Mouse (Mus musculus): ENCODE data around the gene Tsc22d4. TPM values are rescaled to one million over a fixed set of nuclear protein-coding genes. Genes with fewer than 3 reads are reported as not detected.
"Not testable (repeated sequence)": the region's sequence is repeated elsewhere in the genome, so short reads cannot be mapped to it uniquely, and the experiment has no call there.

The Tsc22d4 gene
- polyA plus RNA-seq, 1 experiment, result 133 TPM

DNA sequence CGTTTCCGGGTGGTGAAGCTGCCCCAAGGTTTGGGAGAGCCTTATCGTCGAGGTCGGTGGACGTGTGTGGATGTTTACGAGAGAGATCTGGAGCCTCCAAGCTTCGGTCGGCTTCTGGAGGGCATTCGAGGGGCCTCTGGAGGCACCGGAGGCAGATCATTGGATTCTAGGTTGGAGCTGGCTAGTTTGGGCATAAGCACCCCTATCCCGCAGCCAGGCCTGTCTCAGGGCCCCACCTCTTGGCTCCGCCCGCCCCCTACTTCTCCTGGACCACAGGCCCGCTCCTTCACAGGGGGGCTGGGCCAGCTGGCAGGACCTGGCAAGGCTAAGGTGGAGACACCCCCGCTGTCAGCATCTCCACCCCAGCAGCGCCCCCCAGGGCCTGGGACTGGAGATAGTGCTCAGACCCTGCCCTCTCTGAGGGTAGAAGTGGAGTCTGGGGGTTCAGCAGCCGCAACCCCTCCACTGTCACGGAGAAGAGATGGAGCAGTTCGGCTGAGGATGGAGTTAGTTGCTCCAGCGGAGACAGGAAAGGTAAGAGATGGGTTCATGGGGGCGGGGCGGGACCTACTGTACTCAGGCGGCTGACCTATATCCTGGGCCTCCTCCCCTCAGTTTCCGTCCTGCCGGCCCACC lies 1.9 kb downstream of the Tsc22d4 start:
- WGBS, result 2% methylated on average over 26 of the region's 26 CpGs
- Histone ChIP-seq H3K36me3 (ENCODE audit: control insufficient read depth, insufficient read depth, low read length) (peaks cover 12% of the 10 kb centered on the region), H3K4me1 (ENCODE audit: control insufficient read depth, insufficient read depth, insufficient read length) (peaks cover 11% of the 10 kb centered on the region; the same call in 1 of the 2 replicates), H3K4me3 (ENCODE audit: extremely low read depth, insufficient read depth, insufficient read length) (peak overlapping the region; percentile 90), H3K27me3 (ENCODE audit: control insufficient read depth, insufficient read depth, low read length) (no peaks in the 10 kb centered on the region), H3K27ac (ENCODE audit: insufficient read depth, low read length) (peak overlapping the region; percentile 99)
- DNase-seq (ENCODE audit: low read depth in 1 of 2, low spot score in 2 of 2), result peak in 1 of 2 experiments; percentile 62
- TF ChIP-seq POLR2A (IDR thresholded peaks at IDR 0.05; ENCODE audit: low read depth, low read length) (no peak), CTCF (IDR thresholded peaks at IDR 0.05; ENCODE audit: extremely low read depth, insufficient read depth, insufficient read length, insufficient replicate concordance) (no peak)

GRCm38 (mm10) chr5:137748130-137748770 lies 2.7 kb downstream of the Tsc22d4 start:
- DNase-seq (ENCODE audit: low read depth in 1 of 2, low spot score in 2 of 2), result no peak
- Histone ChIP-seq H3K4me3 (ENCODE audit: extremely low read depth, insufficient read depth, insufficient read length) (peak overlapping the region; percentile 44; the same call in 1 of the 2 replicates), H3K36me3 (ENCODE audit: control insufficient read depth, insufficient read depth, low read length) (peaks cover 18% of the 10 kb centered on the region), H3K27me3 (ENCODE audit: control insufficient read depth, insufficient read depth, low read length) (no peaks in the 10 kb centered on the region), H3K4me1 (ENCODE audit: control insufficient read depth, insufficient read depth, insufficient read length) (peaks cover 11% of the 10 kb centered on the region; the same call in 1 of the 2 replicates), H3K27ac (ENCODE audit: insufficient read depth, low read length) (peak overlapping the region; percentile 99)
- 7% methylated on average over 5 of the region's 5 CpGs for WGBS
- TF ChIP-seq POLR2A (IDR thresholded peaks at IDR 0.05; ENCODE audit: low read depth, low read length) (no peak), CTCF (IDR thresholded peaks at IDR 0.05; ENCODE audit: extremely low read depth, insufficient read depth, insufficient read length, insufficient replicate concordance) (no peak)

DNA sequence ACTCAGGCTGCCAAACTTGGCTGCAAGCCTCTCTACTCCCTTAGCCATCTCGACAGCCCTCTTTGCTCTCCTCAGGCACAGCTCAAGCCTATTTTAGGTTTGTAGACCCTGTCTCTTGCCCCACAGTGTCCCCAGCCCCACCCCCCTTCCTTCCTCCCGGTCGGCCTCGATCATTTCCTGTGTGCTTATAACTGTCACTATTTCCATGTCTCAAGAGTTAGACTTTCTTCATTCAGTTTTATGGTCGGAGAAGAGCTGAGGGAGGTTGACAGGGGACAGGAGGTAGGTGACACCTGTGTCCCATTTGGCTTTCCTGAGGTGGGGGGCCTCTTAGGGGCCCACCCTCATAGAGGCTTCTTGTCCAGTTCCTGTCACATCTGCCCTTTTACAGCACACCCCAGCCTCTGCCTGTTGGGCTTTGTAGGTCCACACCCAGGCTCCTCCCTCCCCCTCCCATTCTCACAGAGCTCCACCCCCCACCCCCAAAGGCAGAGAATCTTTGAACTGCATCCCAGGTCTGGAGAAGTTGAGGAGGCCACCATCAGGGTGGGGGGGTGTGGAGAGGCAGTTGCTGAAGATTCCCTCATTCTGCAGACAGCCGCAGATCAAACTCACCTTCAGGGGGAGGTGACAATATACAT lies 3.8 kb downstream of the Tsc22d4 start:
- 6% methylated on average over 6 of the region's 6 CpGs for WGBS
- H3K4me3 ChIP-seq (ENCODE audit: extremely low read depth, insufficient read depth, insufficient read length), result peak overlapping the region; percentile 37; the same call in 1 of the 2 replicates
- peaks cover 11% of the 10 kb centered on the region; the same call in 1 of the 2 replicates for H3K4me1 ChIP-seq (ENCODE audit: control insufficient read depth, insufficient read depth, insufficient read length)
- H3K27ac ChIP-seq (ENCODE audit: insufficient read depth, low read length), result peak overlapping the region; percentile 99
- peaks cover 26% of the 10 kb centered on the region for H3K36me3 ChIP-seq (ENCODE audit: control insufficient read depth, insufficient read depth, low read length)
- TF ChIP-seq POLR2A (IDR thresholded peaks at IDR 0.05; ENCODE audit: low read depth, low read length) (no peak), CTCF (IDR thresholded peaks at IDR 0.05; ENCODE audit: extremely low read depth, insufficient read depth, insufficient read length, insufficient replicate concordance) (no peak)
- no peaks in the 10 kb centered on the region for H3K27me3 ChIP-seq (ENCODE audit: control insufficient read depth, insufficient read depth, low read length)
- DNase-seq (ENCODE audit: low read depth in 1 of 2, low spot score in 2 of 2), result peak in 1 of 2 experiments; percentile 40

DNA sequence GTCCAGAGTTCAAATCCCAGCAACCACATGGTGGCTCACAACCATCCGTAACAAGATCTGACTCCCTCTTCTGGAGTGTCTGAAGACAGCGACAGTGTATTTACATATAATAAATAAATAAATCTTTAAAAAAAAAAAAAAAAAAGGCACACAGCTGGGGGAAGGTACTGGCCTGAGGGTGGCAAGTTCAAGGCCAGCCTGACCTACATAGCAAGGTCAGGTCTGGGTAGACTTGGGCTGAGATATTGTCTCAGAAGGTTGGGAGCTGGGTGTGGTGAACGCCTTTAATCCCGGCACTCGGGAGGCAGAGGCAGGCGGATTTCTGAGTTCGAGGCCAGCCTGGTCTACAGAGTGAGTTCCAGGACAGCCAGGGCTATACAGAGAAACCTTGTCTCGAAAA lies 4.7 kb downstream of the Tsc22d4 start:
- peaks cover 11% of the 10 kb centered on the region; the same call in 1 of the 2 replicates for H3K4me1 ChIP-seq (ENCODE audit: control insufficient read depth, insufficient read depth, insufficient read length)
- H3K4me3 ChIP-seq (ENCODE audit: extremely low read depth, insufficient read depth, insufficient read length); H3K27ac ChIP-seq (ENCODE audit: insufficient read depth, low read length); DNase-seq (ENCODE audit: low read depth in 1 of 2, low spot score in 2 of 2); H3K27me3 ChIP-seq (ENCODE audit: control insufficient read depth, insufficient read depth, low read length): not testable (repeated sequence)
- 94% methylated on average over 8 of the region's 8 CpGs for WGBS
- peaks cover 27% of the 10 kb centered on the region for H3K36me3 ChIP-seq (ENCODE audit: control insufficient read depth, insufficient read depth, low read length)

DNA sequence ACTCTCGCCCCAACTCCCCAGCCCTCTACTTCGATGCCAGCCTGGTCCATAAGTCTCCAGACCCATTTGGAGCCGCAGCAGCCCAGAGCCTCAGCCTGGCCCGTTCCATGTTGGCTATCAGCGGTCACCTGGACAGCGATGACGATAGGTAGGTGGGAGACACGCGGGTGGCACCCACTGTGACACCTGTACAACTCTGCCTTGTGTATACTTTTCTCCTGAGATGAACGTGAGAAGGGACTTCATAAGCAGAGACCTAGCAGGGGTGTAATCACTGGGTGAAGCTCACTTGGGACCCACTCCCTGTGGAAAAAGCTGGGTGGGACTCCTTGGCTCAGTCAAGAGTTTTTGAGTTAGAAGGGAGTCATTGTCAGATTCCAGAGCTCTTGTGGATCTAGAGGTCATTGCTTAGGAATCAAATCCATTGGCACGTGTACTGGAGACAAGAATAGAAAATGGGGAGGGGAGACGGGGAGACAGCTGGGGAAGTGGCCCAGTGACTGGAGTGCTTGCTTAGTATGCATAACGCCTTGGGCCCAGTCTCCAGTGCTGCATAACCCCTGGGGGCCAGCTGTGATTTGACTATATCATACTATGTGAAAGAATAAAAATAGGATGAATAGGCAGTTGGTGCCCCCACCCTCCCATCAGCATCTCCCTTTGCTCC lies 5.8 kb downstream of the Tsc22d4 start:
- Histone ChIP-seq H3K27me3 (ENCODE audit: control insufficient read depth, insufficient read depth, low read length) (no peaks in the 10 kb centered on the region), H3K4me3 (ENCODE audit: extremely low read depth, insufficient read depth, insufficient read length) (no peak overlapping the region), H3K36me3 (ENCODE audit: control insufficient read depth, insufficient read depth, low read length) (peaks cover 31% of the 10 kb centered on the region), H3K27ac (ENCODE audit: insufficient read depth, low read length) (no peak overlapping the region), H3K4me1 (ENCODE audit: control insufficient read depth, insufficient read depth, insufficient read length) (peaks cover 11% of the 10 kb centered on the region; the same call in 1 of the 2 replicates)
- TF ChIP-seq CTCF (IDR thresholded peaks at IDR 0.05; ENCODE audit: extremely low read depth, insufficient read depth, insufficient read length, insufficient replicate concordance) (no peak), POLR2A (IDR thresholded peaks at IDR 0.05; ENCODE audit: low read depth, low read length) (no peak)
- DNase-seq (ENCODE audit: low read depth in 1 of 2, low spot score in 2 of 2), result no peak
- 94% methylated on average over 13 of the region's 13 CpGs for WGBS

DNA sequence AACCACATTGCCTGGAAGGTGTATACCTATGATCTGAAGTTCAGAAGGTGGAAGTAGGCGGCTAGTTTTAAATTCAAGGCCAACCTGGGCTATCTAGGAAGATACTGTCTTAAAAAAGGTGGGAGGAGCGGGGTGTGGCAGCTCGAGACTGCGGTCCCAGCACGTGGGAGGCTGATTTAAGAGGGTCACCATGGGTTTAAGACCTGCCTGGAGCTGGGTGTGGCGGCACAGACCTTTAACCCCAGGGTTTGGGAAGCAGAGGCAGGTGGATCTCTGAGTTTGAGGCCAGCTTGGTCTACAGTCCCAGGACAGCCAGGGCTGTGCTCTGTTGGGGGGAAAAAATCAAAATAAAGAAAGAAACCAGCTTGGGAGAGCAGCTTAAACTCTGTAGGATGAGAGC lies 6.5 kb downstream of the Tsc22d4 start:
- Histone ChIP-seq H3K4me1 (ENCODE audit: control insufficient read depth, insufficient read depth, insufficient read length) (peaks cover 11% of the 10 kb centered on the region; the same call in 1 of the 2 replicates), H3K4me3 (ENCODE audit: extremely low read depth, insufficient read depth, insufficient read length) (no peak overlapping the region), H3K27ac (ENCODE audit: insufficient read depth, low read length) (no peak overlapping the region), H3K36me3 (ENCODE audit: control insufficient read depth, insufficient read depth, low read length) (peaks cover 33% of the 10 kb centered on the region), H3K27me3 (ENCODE audit: control insufficient read depth, insufficient read depth, low read length) (no peaks in the 10 kb centered on the region)
- TF ChIP-seq POLR2A (IDR thresholded peaks at IDR 0.05; ENCODE audit: low read depth, low read length) (no peak), CTCF (IDR thresholded peaks at IDR 0.05; ENCODE audit: extremely low read depth, insufficient read depth, insufficient read length, insufficient replicate concordance) (no peak)
- 89% methylated on average over 6 of the region's 6 CpGs for WGBS
- no peak for DNase-seq (ENCODE audit: low read depth in 1 of 2, low spot score in 2 of 2)

Measured in spleen, adult 2 months (tissue).